Mouse (Mus musculus) small intestine, adult 2 months (tissue): ENCODE measurements around the gene Kmo.

Source experiments
- CTCF ChIP-seq: fragments of 200-500 bp; IDR thresholded peaks from 2 replicates; pipeline ENCODE4 v1.5.1; 2012; ENCODE audit warnings: low read depth, mild to moderate bottlenecking, control low read depth, inconsistent platforms, low read length, moderate library complexity, mixed read lengths; ENCODE audit not compliant: insufficient replicate concordance, insufficient read length; ENCODE audit errors: extremely low read depth
- POLR2A ChIP-seq: fragments of 200-500 bp; IDR thresholded peaks from 2 replicates; pipeline ENCODE4 v1.6.1; 2012; ENCODE audit warnings: low read depth, mild to moderate bottlenecking, control low read depth, inconsistent platforms, low read length, moderate library complexity

GRCm38 (mm10) chr1:175585267-175585666, 34.9 kb upstream of the Kmo start:
- TF ChIP-seq CTCF (no peak), POLR2A (no peak)
